Mouse (Mus musculus) limb, embryonic 15.5 days (tissue): ENCODE data around the gene Nfe2. TPM values are rescaled to one million over a fixed set of nuclear protein-coding genes. Genes with fewer than 3 reads are reported as not detected.

ENCODE experiments used
- ATAC-seq: fragments of 200-750 bp; cut with Nextera tagmentation; 2 replicates; pipeline ENCODE4 v1.8.0; 2017; ENCODE audit warnings: low read depth, moderate TSS enrichment; ENCODE audit not compliant: insufficient number of reproducible peaks, low FRiP score, low TSS enrichment
- H3K27ac ChIP-seq: fragments of 300-500 bp; sonication (generic); 2 replicates; pipeline ENCODE4 v1.5.1; 2015; ENCODE audit warnings: moderate library complexity, mild to moderate bottlenecking, inconsistent platforms
- H3K27me3 ChIP-seq: fragments of 300-500 bp; sonication (generic); 2 replicates; pipeline ENCODE4 v1.6.1; 2015; ENCODE audit warnings: inconsistent platforms
- H3K36me3 ChIP-seq: fragments of 300-500 bp; sonication (generic); 2 replicates; pipeline ENCODE4 v1.6.1; 2015; ENCODE audit warnings: inconsistent platforms
- H3K4me1 ChIP-seq: fragments of 300-500 bp; sonication (generic); 2 replicates; pipeline ENCODE4 v1.6.1; 2015; ENCODE audit warnings: inconsistent platforms
- H3K4me2 ChIP-seq: fragments of 300-500 bp; sonication (generic); 2 replicates; pipeline ENCODE4 v1.6.1; 2015; ENCODE audit warnings: mild to moderate bottlenecking, inconsistent platforms
- H3K4me3 ChIP-seq: fragments of 300-500 bp; sonication (generic); 2 replicates; pipeline ENCODE4 v1.5.1; 2015; ENCODE audit warnings: mild to moderate bottlenecking, inconsistent platforms
- H3K9ac ChIP-seq: fragments of 300-500 bp; sonication (generic); 2 replicates; pipeline ENCODE4 v1.6.1; 2015; ENCODE audit warnings: inconsistent platforms
- H3K9me3 ChIP-seq: fragments of 300-500 bp; sonication (generic); 2 replicates; pipeline ENCODE4 v1.6.1; 2016; ENCODE audit warnings: inconsistent platforms
- WGBS: fragments of 180-500 bp; shearing (Covaris S2); methylation state at CpG from one replicate; pipeline ENCODE4 v1.1.7; 2015; 5-methylcytosine and 5-hydroxymethylcytosine counted together
- polyA plus RNA-seq: library from polyadenylated mRNA; unstranded; fragments of >200 nt; fragmentation: Nextera tagmentation; extraction: Ambion mirVana; gene quantifications from 2 replicates; pipeline ENCODE4 v1.2.1, GENCODE M21; 2015

Gene Nfe2
- polyA plus RNA-seq, 1 experiment from 2014 or later = 2.2 TPM

DNA sequence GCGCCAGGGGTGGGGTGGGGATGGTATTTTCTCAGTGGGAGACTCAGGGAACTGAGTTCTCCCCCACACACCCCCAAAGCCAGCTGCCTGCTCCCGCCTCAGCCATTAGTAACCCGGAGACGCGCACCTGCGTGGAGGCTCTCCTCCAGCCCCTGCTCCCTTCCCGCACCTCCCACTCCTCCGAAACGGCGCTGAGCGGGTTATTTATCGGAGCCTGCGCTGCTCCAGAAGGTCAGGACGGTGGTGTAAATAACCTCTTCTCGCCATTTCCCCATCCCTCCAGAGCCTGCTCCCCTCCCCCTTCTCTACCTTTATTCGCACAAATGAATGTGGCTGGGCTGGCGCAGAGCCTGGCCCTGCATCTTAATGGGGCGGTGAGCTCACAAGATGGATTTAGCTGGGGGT lies 41.9 kb upstream of the Nfe2 start:
- peaks cover 24% of the 10 kb centered on the region for H3K36me3 ChIP-seq
- peak overlapping the region; percentile 97 for H3K27ac ChIP-seq
- ATAC-seq = peak; percentile 59; the same call in 1 of the 2 replicates
- H3K9me3 ChIP-seq = no peaks in the 10 kb centered on the region
- peak overlapping the region; percentile 40 for H3K4me2 ChIP-seq
- no peak overlapping the region for H3K9ac ChIP-seq
- H3K4me3 ChIP-seq = peak overlapping the region; percentile 19; the same call in 1 of the 2 replicates
- 10% methylated on average over 18 of the region's 18 CpGs for WGBS
- peaks cover 90% of the 10 kb centered on the region for H3K4me1 ChIP-seq
- H3K27me3 ChIP-seq = no peaks in the 10 kb centered on the region

DNA sequence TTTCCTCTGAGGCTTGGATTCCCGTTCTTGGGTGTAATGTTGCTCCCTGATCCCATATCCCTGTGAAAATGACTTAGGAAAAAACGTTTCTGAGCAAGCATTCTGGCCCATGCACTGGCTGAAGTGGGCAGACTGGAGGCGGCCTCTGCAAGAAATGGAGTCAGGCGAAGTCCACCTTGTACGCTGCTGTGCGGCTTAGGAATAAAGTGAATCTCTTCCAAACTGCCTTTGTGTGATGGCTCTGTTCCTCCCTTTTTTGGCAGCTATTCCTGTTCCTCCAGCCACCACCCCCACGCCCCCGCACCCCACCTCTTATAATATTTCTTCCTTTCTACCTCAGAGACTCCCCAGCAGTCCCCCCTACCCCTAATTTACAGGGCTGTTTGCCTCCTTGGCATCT lies 41.4 kb upstream of the Nfe2 start:
- peak overlapping the region; percentile 40 for H3K4me2 ChIP-seq
- ATAC-seq = no peak
- WGBS = 32% methylated on average over 8 of the region's 8 CpGs
- H3K36me3 ChIP-seq = peaks cover 24% of the 10 kb centered on the region
- H3K9ac ChIP-seq = no peak overlapping the region
- peaks cover 91% of the 10 kb centered on the region for H3K4me1 ChIP-seq
- H3K27me3 ChIP-seq = no peaks in the 10 kb centered on the region
- H3K27ac ChIP-seq = peak overlapping the region; percentile 97
- peak overlapping the region; percentile 19; the same call in 1 of the 2 replicates for H3K4me3 ChIP-seq
- no peaks in the 10 kb centered on the region for H3K9me3 ChIP-seq

DNA sequence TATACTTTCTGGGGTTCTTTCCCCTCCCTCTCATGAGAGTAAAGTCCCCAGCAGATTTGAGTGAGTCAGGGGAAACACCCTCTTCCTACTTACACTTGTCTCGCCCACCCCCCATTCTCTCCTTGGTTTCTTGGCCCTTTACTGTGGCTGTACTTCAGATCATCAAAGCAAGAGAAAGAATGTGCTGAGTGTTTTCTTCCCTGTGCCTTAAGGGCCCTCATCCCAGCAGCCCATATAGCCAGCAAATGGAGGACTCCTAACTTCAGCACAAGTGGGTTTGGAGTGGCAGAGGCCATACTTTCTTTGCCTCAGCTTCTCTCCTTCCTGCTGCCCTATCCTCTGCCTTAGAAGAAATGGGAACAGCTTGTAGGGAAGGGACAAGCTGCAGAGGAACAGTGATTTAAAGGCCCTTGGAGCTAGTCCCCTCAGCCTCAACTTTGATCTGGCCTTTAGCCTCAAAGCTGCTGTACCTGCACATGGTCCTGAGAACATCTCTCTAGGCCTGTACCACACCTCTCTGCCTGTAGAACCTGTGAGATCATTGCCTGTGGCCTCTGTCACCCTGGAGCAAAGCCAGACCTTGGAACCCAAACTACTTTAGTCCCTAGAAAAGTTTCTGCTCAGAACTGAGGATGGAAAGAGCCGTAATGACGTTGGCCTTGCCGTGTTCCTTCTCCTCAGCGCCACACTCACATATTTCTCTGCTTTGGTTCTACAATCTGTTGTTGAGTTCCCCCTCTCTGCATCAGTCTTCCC lies 40.8 kb upstream of the Nfe2 start:
- WGBS = 51% methylated on average over 5 of the region's 5 CpGs
- Histone ChIP-seq H3K27ac (peak overlapping the region; percentile 97), H3K4me2 (peak overlapping the region; percentile 40; the same call in 1 of the 2 replicates), H3K9ac (no peak overlapping the region), H3K4me1 (peaks cover 87% of the 10 kb centered on the region), H3K4me3 (no peak overlapping the region), H3K27me3 (no peaks in the 10 kb centered on the region), H3K9me3 (no peaks in the 10 kb centered on the region), H3K36me3 (peaks cover 24% of the 10 kb centered on the region)
- ATAC-seq = no peak

DNA sequence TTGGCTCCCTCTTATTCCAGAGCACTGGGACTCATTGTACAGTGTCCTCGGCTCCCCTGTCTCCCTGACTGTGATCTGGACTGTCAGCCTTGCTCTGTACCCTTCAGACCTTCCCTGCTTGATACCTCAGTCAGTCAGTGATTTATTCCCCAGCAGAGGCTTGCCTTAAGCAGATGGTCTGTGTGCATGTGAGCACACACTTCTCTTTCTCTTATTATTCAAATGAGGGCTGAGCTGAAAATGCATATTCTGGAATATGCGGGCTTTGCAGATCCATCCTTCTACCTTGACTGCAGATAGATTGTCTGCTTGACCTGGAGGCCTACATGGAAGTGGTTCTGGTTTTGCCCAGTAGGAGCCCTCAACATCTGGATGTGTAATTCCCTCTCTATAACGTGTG lies 39.8 kb upstream of the Nfe2 start:
- Histone ChIP-seq H3K27ac (0 out of 2 replicates have a peak overlapping the region, but pooled peaks have one; percentile 97), H3K4me2 (no peak overlapping the region), H3K36me3 (peaks cover 31% of the 10 kb centered on the region), H3K4me1 (peaks cover 78% of the 10 kb centered on the region), H3K4me3 (no peak overlapping the region), H3K9me3 (no peaks in the 10 kb centered on the region), H3K9ac (no peak overlapping the region), H3K27me3 (no peaks in the 10 kb centered on the region)
- no peak for ATAC-seq
- whole genome bisulfite sequencing = 68% methylated on average over 3 of the region's 3 CpGs

DNA sequence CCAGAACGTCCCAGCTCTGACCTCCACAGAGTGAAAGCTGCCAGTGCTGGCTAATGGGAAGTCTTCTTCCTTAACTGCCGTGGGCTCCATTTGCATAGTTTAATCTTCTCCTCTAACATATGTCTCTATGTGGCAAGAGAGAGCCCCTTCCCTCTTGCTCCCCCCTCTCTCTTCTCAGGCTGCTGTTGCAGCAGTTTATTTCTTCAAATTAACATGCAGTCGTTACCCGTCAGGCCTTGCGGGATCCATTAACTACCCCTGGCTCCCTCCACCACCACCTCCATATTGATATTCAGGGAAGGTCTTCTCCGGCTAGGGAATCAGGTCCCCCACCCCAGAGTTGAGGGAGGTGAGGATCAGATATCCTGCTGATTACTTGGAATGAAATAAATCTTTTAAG lies 39.1 kb upstream of the Nfe2 start:
- ATAC-seq = no peak
- Histone ChIP-seq H3K36me3 (peaks cover 37% of the 10 kb centered on the region), H3K4me3 (no peak overlapping the region), H3K9ac (no peak overlapping the region), H3K4me1 (peaks cover 76% of the 10 kb centered on the region), H3K27me3 (no peaks in the 10 kb centered on the region), H3K4me2 (no peak overlapping the region), H3K27ac (0 out of 2 replicates have a peak overlapping the region, but pooled peaks have one; percentile 97), H3K9me3 (no peaks in the 10 kb centered on the region)
- WGBS = 37% methylated on average over 6 of the region's 6 CpGs

DNA sequence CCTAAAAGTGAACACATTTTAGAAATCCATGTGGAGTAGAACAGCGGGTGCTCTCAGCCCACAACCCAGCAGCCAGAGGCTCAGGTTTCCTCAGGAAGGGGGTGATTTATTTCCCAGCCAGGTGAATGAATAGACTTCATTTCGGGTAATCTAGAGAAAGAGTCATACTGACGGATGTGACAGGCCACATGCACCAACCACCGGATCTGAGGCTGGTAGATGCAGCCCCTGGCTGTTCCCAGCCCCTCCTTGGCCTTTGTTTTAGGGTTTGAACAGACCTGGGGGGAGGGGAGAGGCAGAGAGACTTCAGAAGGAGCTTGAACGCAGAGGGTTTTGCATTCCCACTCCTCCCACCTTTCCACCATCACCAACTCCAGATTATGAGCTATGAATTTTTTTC lies 37.6 kb upstream of the Nfe2 start:
- no peak overlapping the region for H3K4me2 ChIP-seq
- 6% methylated on average over 5 of the region's 5 CpGs for WGBS
- H3K9me3 ChIP-seq = no peaks in the 10 kb centered on the region
- H3K4me1 ChIP-seq = peaks cover 68% of the 10 kb centered on the region
- no peak for ATAC-seq
- H3K27me3 ChIP-seq = no peaks in the 10 kb centered on the region
- H3K4me3 ChIP-seq = no peak overlapping the region
- H3K9ac ChIP-seq = no peak overlapping the region
- peaks cover 50% of the 10 kb centered on the region for H3K36me3 ChIP-seq
- peak overlapping the region; percentile 84 for H3K27ac ChIP-seq

DNA sequence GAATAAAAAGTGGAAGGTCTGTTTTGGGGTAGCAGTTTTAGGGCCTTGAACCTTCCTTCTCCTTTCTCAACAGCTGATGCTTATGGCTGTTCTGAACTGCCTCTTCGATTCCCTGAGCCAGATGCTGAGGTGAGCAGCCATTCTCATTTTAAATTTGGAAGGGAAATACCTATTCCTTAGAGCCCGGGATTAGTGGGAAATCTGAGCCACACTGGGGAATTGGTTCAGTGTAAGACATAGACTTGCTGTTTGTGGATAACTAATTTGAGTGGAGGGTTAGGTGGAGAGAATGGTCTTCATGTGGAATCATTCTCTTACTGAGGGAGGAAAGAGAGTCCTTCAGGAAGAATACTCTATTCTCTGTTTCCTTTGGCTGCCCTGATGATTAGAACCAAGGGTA lies 36.4 kb upstream of the Nfe2 start:
- Histone ChIP-seq H3K27me3 (no peaks in the 10 kb centered on the region), H3K4me1 (peaks cover 65% of the 10 kb centered on the region), H3K9ac (no peak overlapping the region), H3K27ac (peak overlapping the region; percentile 54; the same call in 1 of the 2 replicates), H3K4me2 (no peak overlapping the region), H3K4me3 (no peak overlapping the region), H3K36me3 (peaks cover 55% of the 10 kb centered on the region), H3K9me3 (no peaks in the 10 kb centered on the region)
- WGBS = 25% methylated on average over 2 of the region's 2 CpGs
- no peak for ATAC-seq

DNA sequence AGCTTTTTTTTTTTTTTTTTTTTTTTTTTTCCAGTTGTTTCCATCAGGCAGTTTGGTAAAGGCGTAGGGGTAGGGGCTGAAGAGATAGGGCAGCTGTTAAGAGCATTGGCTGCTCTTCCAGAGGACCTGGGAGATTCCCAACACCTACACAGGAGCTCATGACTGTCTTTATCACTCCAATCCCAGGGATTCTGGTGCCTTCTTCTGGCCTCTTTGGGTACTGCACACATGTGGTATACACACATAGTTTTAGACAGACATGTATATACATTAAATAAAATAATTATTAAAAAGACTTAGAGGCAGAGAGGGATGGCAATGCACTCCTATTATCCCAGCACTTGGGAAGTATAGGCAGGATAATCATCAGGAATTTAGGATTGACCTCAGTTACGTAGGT lies 35.2 kb upstream of the Nfe2 start:
- H3K27ac ChIP-seq = peak overlapping the region; percentile 40
- H3K9me3 ChIP-seq = no peaks in the 10 kb centered on the region
- H3K4me1 ChIP-seq = peaks cover 65% of the 10 kb centered on the region
- no peak overlapping the region for H3K4me2 ChIP-seq
- 87% methylated on average over 2 of the region's 2 CpGs for WGBS
- peaks cover 56% of the 10 kb centered on the region for H3K36me3 ChIP-seq
- ATAC-seq = no peak
- H3K4me3 ChIP-seq = no peak overlapping the region
- no peaks in the 10 kb centered on the region for H3K27me3 ChIP-seq
- H3K9ac ChIP-seq = no peak overlapping the region

DNA sequence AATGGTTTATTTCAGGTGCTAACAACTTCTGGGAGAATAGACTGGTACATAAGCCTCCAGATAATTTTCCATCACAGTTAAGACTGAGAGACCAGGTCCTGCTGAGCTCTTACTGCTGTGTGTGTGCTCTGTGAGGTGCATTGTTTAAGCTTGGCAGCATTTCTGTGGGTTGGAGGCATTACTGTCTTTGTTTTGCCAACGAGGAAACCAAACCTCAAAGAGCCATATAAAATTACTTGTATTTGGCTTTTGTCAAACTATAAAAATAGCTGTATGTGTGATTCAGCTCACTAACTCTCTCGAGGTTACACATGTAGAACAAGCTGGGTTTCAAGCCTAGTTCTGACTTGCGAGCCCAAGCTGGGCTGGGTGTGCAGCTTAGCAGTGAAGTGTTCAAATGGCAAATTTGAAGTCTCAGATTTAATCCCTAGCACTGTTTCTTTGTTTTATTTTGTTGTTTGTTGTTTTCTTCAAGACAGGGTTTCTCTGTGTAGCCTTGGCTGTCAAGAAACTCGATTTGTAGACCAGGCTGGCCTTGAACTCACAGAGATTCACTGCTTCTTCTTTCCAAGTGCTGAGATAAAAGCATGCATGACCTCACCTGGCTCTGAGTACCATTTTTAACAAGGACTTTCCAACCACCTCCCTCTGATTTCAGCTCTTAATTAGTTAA lies 34.6 kb upstream of the Nfe2 start:
- no peak overlapping the region for H3K9ac ChIP-seq
- 50% methylated on average over 4 of the region's 4 CpGs for WGBS
- no peak overlapping the region for H3K4me3 ChIP-seq
- no peaks in the 10 kb centered on the region for H3K27me3 ChIP-seq
- no peaks in the 10 kb centered on the region for H3K9me3 ChIP-seq
- H3K27ac ChIP-seq = peak overlapping the region; percentile 40
- peaks cover 59% of the 10 kb centered on the region for H3K4me1 ChIP-seq
- ATAC-seq = peak; percentile 46; the same call in 1 of the 2 replicates
- no peak overlapping the region for H3K4me2 ChIP-seq
- H3K36me3 ChIP-seq = peaks cover 51% of the 10 kb centered on the region

DNA sequence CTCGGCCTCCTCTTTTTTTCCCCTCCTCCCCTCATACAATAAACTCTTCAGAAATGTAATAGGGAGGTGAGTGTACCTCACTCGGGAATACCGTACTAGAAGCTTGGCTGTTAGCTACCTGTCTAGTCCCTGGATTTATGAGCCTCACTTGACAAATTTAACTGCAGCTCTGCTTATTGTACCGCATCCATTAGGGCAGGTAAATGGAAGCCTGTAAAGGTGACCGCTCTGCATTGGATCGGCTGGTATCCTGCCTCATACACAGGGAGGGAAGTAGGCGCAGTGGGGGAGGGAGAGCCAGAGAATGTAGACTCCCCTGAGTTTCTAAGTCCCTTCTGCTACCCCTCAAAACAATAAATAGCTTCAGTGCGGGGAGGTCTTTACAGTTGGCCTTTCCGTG lies 32.6 kb upstream of the Nfe2 start:
- H3K4me3 ChIP-seq = no peak overlapping the region
- peaks cover 43% of the 10 kb centered on the region for H3K36me3 ChIP-seq
- H3K4me2 ChIP-seq = no peak overlapping the region
- 45% methylated on average over 9 of the region's 9 CpGs for WGBS
- H3K9me3 ChIP-seq = no peaks in the 10 kb centered on the region
- H3K27ac ChIP-seq = peak overlapping the region; percentile 47; the same call in 1 of the 2 replicates
- peaks cover 50% of the 10 kb centered on the region for H3K4me1 ChIP-seq
- ATAC-seq = no peak
- no peaks in the 10 kb centered on the region for H3K27me3 ChIP-seq
- no peak overlapping the region for H3K9ac ChIP-seq

DNA sequence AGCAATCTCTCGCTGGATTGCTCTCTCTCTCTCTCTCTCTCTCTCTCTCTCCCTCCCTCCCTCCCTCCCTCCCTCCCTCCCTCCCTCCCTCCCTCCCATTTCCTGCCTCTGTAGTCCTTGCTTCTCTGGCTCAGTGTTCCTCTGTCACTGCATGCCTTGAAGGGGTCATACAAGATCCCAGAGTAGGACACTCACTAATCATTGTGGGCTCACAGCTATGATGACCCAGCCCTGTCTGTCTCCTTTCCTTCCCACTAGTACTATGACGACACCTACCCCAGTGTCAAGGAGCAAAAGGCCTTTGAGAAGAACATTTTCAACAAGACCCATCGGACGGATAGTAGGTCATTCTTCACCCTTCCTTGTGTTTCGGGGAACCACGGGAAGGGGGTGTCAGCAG lies 32.2 kb upstream of the Nfe2 start:
- WGBS = 58% methylated on average over 6 of the region's 6 CpGs
- Histone ChIP-seq H3K27me3 (no peaks in the 10 kb centered on the region), H3K9me3 (no peaks in the 10 kb centered on the region), H3K4me3 (no peak overlapping the region), H3K36me3 (peaks cover 43% of the 10 kb centered on the region), H3K27ac (peak overlapping the region; percentile 47; the same call in 1 of the 2 replicates), H3K9ac (no peak overlapping the region), H3K4me1 (peaks cover 50% of the 10 kb centered on the region), H3K4me2 (no peak overlapping the region)
- no peak for ATAC-seq

DNA sequence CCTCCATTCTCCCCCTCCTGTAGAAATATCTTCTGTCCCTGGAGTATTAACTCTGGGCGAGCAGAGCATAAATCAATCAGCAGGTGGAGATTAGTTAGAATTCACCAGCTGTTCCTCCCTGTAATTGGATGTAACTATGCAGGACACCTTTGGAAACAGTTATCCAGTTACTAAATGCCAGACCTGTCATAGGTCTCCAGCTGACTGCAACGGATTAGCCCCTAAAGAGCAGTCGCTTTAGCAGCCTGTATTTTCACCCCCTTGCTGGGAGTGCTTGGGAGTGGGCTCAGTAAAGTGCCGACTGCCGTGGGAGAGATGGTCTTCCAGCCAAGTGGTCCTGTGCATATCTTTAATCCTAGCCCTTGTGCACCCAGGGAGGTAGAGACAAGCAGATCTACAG lies 31.4 kb upstream of the Nfe2 start:
- no peaks in the 10 kb centered on the region for H3K9me3 ChIP-seq
- WGBS = 14% methylated on average over 5 of the region's 5 CpGs
- peaks cover 53% of the 10 kb centered on the region for H3K4me1 ChIP-seq
- no peaks in the 10 kb centered on the region for H3K27me3 ChIP-seq
- peak overlapping the region; percentile 70 for H3K27ac ChIP-seq
- H3K36me3 ChIP-seq = peaks cover 43% of the 10 kb centered on the region
- no peak overlapping the region for H3K9ac ChIP-seq
- ATAC-seq = no peak
- no peak overlapping the region for H3K4me3 ChIP-seq
- H3K4me2 ChIP-seq = no peak overlapping the region
